Mouse (Mus musculus): Measurements from ENCODE around the gene Parp6. TPM values are rescaled to one million over a fixed set of nuclear protein-coding genes. Genes with fewer than 3 reads are reported as not detected.

The Parp6 gene
- 100 to 1,000 TPM; 173 TPM for total RNA-seq (2021)

GRCm38 (mm10) chr9:59616622-59617306 is at the start of gene Parp6:
Gene Parp6 (plus strand): TSS chr9:59617284.
- intact Hi-C loops (cut with DNase I), result loop anchor here (1.0 to 5.0 kb wide), 3 partner anchors 27 to 136 kb away; partner anchors contain the start of genes Myo9a, Pkm and Senp8

GRCm38 (mm10) chr9:59571852-59572251 is 45.2 kb upstream of the Parp6 start:
- intact Hi-C loops (cut with DNase I), result no loop called here
- no peak for DNase-seq (ENCODE audit: low spot score in 2 of 2)

More at GRCm38 (mm10) chr9:59616622-59617306, at the start of gene Parp6:
- peak; percentile 99 to 100 for DNase-seq (ENCODE audit: low spot score in 2 of 2)

GRCm38 (mm10) chr9:59577401-59577800 is 39.7 kb upstream of the Parp6 start:
- intact Hi-C loops (cut with DNase I), result loop anchor here (5.0 kb wide), 1 partner anchor 90 kb away; the partner anchor contains the start of gene Arih1
- no peak for DNase-seq (ENCODE audit: low spot score in 2 of 2)

- intact Hi-C loops (cut with DNase I), result loop anchor here (5.0 kb wide), 1 partner anchor 91 kb away; the partner anchor contains the start of gene Arih1
- peak; percentile 90 to 98 for DNase-seq (ENCODE audit: low spot score in 2 of 2)
Observed at GRCm38 (mm10) chr9:59577844-59578504, 39.1 kb upstream of the Parp6 start, which contains the start of gene Celf6. Gene Celf6 (plus strand): TSS chr9:59577917.

GRCm38 (mm10) chr9:59578505-59578867 is 38.6 kb upstream of the Parp6 start:
- DNase-seq (ENCODE audit: low spot score in 2 of 2), result no peak
- intact Hi-C loops (cut with DNase I), result loop anchor here (5.0 kb wide), 1 partner anchor 91 kb away; the partner anchor contains the start of gene Arih1

GRCm38 (mm10) chr9:59584871-59585308 is 32.2 kb upstream of the Parp6 start:
- DNase-seq (ENCODE audit: low spot score in 2 of 2), result peak; percentile 85 to 90
- intact Hi-C loops (cut with DNase I), result loop anchor here (1.0 kb wide), 1 partner anchor 18 kb away; no protein-coding TSS in a partner anchor

GRCm38 (mm10) chr9:59588252-59588651 is 28.8 kb upstream of the Parp6 start:
- intact Hi-C loops (cut with DNase I), result no loop called here
- DNase-seq (ENCODE audit: low spot score in 2 of 2), result peak; percentile 26 to 51

GRCm38 (mm10) chr9:59588710-59589671 is 28.1 kb upstream of the Parp6 start:
- intact Hi-C loops (cut with DNase I), result loop anchor here (1.0 kb wide), 1 partner anchor 28 kb away; the partner anchor contains the start of gene Parp6
- DNase-seq (ENCODE audit: low spot score in 2 of 2), result peak; percentile 82 to 94

- intact Hi-C loops (cut with DNase I), result loop anchor here (1.0 kb wide), 1 partner anchor 27 kb away; the partner anchor contains the start of gene Parp6
- DNase-seq (ENCODE audit: low spot score in 2 of 2), result peak; percentile 57 to 91
Observed at GRCm38 (mm10) chr9:59589703-59590439, 27.2 kb upstream of the Parp6 start.

- no peak for DNase-seq (ENCODE audit: low spot score in 2 of 2)
- intact Hi-C loops (cut with DNase I), result no loop called here
Observed at GRCm38 (mm10) chr9:59601661-59602060, 15.4 kb upstream of the Parp6 start.

GRCm38 (mm10) chr9:59605967-59606366 is 11.1 kb upstream of the Parp6 start:
- no peak for DNase-seq (ENCODE audit: low spot score in 2 of 2)
- intact Hi-C loops (cut with DNase I), result no loop called here

- intact Hi-C loops (cut with DNase I), result no loop called here
- no peak for DNase-seq (ENCODE audit: low spot score in 2 of 2)
Observed at GRCm38 (mm10) chr9:59610950-59611349, 6.1 kb upstream of the Parp6 start.

- intact Hi-C loops (cut with DNase I), result loop anchor here (5.0 kb wide), 2 partner anchors 42 to 137 kb away; partner anchors contain the start of genes Myo9a, Pkm and Senp8
- no peak for DNase-seq (ENCODE audit: low spot score in 2 of 2)
Observed at GRCm38 (mm10) chr9:59615797-59616196, 1.3 kb upstream of the Parp6 start.

- DNase-seq (ENCODE audit: low spot score in 2 of 2), result peak in 1 of 2 experiments; percentile 14
- intact Hi-C loops (cut with DNase I), result loop anchor here (1.0 to 5.0 kb wide), 3 partner anchors 28 to 135 kb away; partner anchors contain the start of genes Myo9a, Pkm and Senp8
Observed at GRCm38 (mm10) chr9:59617307-59617973, 356 bp downstream of the Parp6 start.

GRCm38 (mm10) chr9:59638372-59638771 is 21.3 kb downstream of the Parp6 start:
- intact Hi-C loops (cut with DNase I), result no loop called here
- DNase-seq (ENCODE audit: low spot score in 2 of 2), result no peak

GRCm38 (mm10) chr9:59639936-59640335 is 22.9 kb downstream of the Parp6 start:
- DNase-seq (ENCODE audit: low spot score in 2 of 2), result no peak
- intact Hi-C loops (cut with DNase I), result no loop called here

GRCm38 (mm10) chr9:59641320-59641719 is 24.2 kb downstream of the Parp6 start:
- intact Hi-C loops (cut with DNase I), result no loop called here
- no peak for DNase-seq (ENCODE audit: low spot score in 2 of 2)

- intact Hi-C loops (cut with DNase I), result no loop called here
Observed at GRCm38 (mm10) chr9:59649911-59650310, 32.8 kb downstream of the Parp6 start.

More at GRCm38 (mm10) chr9:59649911-59650310, 32.8 kb downstream of the Parp6 start:
- DNase-seq (ENCODE audit: low spot score in 2 of 2), result no peak
